Mouse (Mus musculus): ENCODE measurements around the gene Aifm1. TPM values are rescaled to one million over a fixed set of nuclear protein-coding genes. Genes with fewer than 3 reads are reported as not detected.

Gene Aifm1
- polyA plus RNA-seq, 1 experiment from 2014 or later: 98.6 TPM

GRCm38 (mm10) chrX:48518808-48519548 lies 5.6 kb upstream of the Aifm1 start, which contains the start of gene Rab33a:
Gene Rab33a, plus strand, starts transcription at chrX:48519285.
- DNase-seq (ENCODE audit: low spot score): peak; percentile 34

GRCm38 (mm10) chrX:48518211-48518807 lies 4.9 kb upstream of the Aifm1 start:
- peaks cover 6% of the 10 kb centered on the region; the same call in 1 of the 2 replicates for H3K27me3 ChIP-seq (replicated peaks; ENCODE audit: control insufficient read depth, insufficient read depth, low read length)
- no peaks in the 10 kb centered on the region for H3K36me3 ChIP-seq (ENCODE audit: control insufficient read depth, insufficient read depth, low read length)
- no peak overlapping the region for H3K9ac ChIP-seq (ENCODE audit: low read depth, low read length)
- H3K4me2 ChIP-seq: peak overlapping the region; percentile 79
- peak overlapping the region; percentile 50 for H3K4me3 ChIP-seq (ENCODE audit: low read depth, low read length)
- no peaks in the 10 kb centered on the region for H3K4me1 ChIP-seq (replicated peaks; ENCODE audit: control insufficient read depth, insufficient read depth, low read length)
- ATAC-seq (replicated peaks; ENCODE audit: low FRiP score) (peak; percentile 52), DNase-seq (ENCODE audit: low spot score) (no peak)
- no peak overlapping the region for H3K27ac ChIP-seq (ENCODE audit: low read depth, low read length)
- 28% methylated on average over 15 of the region's 15 CpGs for WGBS
- no peaks in the 10 kb centered on the region for H3K9me3 ChIP-seq (ENCODE audit: control insufficient read depth, low read length)

More at GRCm38 (mm10) chrX:48518808-48519548, 5.6 kb upstream of the Aifm1 start, which contains the start of gene Rab33a:
- peak; percentile 43; the same call in 1 of the 2 replicates for ATAC-seq (replicated peaks; ENCODE audit: low FRiP score)
- Histone ChIP-seq H3K9me3 (ENCODE audit: control insufficient read depth, low read length) (no peaks in the 10 kb centered on the region), H3K36me3 (ENCODE audit: control insufficient read depth, insufficient read depth, low read length) (no peaks in the 10 kb centered on the region), H3K4me1 (replicated peaks; ENCODE audit: control insufficient read depth, insufficient read depth, low read length) (no peaks in the 10 kb centered on the region), H3K4me3 (ENCODE audit: low read depth, low read length) (peak within 1 kb of the TSS; percentile 50), H3K27ac (ENCODE audit: low read depth, low read length) (no peak within 1 kb of the TSS), H3K4me2 (peak within 1 kb of the TSS; percentile 79), H3K9ac (ENCODE audit: low read depth, low read length) (peak within 1 kb of the TSS; percentile 37; the same call in 1 of the 2 replicates), H3K27me3 (replicated peaks; ENCODE audit: control insufficient read depth, insufficient read depth, low read length) (0 out of 2 replicates have a peak, but pooled peaks cover 3% of the 10 kb centered on the region)
- 27% methylated on average over 33 of the region's 33 CpGs for WGBS

GRCm38 (mm10) chrX:48513824-48514223 lies 461 bp upstream of the Aifm1 start:
- Histone ChIP-seq H3K9ac (ENCODE audit: low read depth, low read length) (peak overlapping the region; percentile 56; the same call in 1 of the 2 replicates), H3K27ac (ENCODE audit: low read depth, low read length) (0 out of 2 replicates have a peak overlapping the region, but pooled peaks have one; percentile 13), H3K27me3 (replicated peaks; ENCODE audit: control insufficient read depth, insufficient read depth, low read length) (peaks cover 2% of the 10 kb centered on the region; the same call in 1 of the 2 replicates), H3K4me1 (replicated peaks; ENCODE audit: control insufficient read depth, insufficient read depth, low read length) (no peaks in the 10 kb centered on the region), H3K4me2 (peak overlapping the region; percentile 59), H3K36me3 (ENCODE audit: control insufficient read depth, insufficient read depth, low read length) (no peaks in the 10 kb centered on the region), H3K4me3 (ENCODE audit: low read depth, low read length) (peak overlapping the region; percentile 61), H3K9me3 (ENCODE audit: control insufficient read depth, low read length) (no peaks in the 10 kb centered on the region)
- ATAC-seq (replicated peaks; ENCODE audit: low FRiP score): 0 out of 2 replicates have a peak, but pooled peaks have one; percentile 28
- 12% methylated on average over 13 of the region's 13 CpGs for WGBS
- no peak for DNase-seq (ENCODE audit: low spot score)

GRCm38 (mm10) chrX:48493763-48494162 lies 19.6 kb downstream of the Aifm1 start:
- Histone ChIP-seq H3K4me3 (ENCODE audit: low read depth, low read length) (no peak overlapping the region), H3K36me3 (ENCODE audit: control insufficient read depth, insufficient read depth, low read length) (no peaks in the 10 kb centered on the region; the same call in 1 of the 2 replicates), H3K9ac (ENCODE audit: low read depth, low read length) (no peak overlapping the region)

GRCm38 (mm10) chrX:48481687-48482086 lies 31.7 kb downstream of the Aifm1 start:
- Histone ChIP-seq H3K27me3 (replicated peaks; ENCODE audit: control insufficient read depth, insufficient read depth, low read length) (no peaks in the 10 kb centered on the region), H3K4me2 (no peak overlapping the region), H3K36me3 (ENCODE audit: control insufficient read depth, insufficient read depth, low read length) (peaks cover 3% of the 10 kb centered on the region; the same call in 1 of the 2 replicates), H3K9me3 (ENCODE audit: control insufficient read depth, low read length) (no peaks in the 10 kb centered on the region), H3K4me1 (replicated peaks; ENCODE audit: control insufficient read depth, insufficient read depth, low read length) (no peaks in the 10 kb centered on the region), H3K9ac (ENCODE audit: low read depth, low read length) (no peak overlapping the region), H3K27ac (ENCODE audit: low read depth, low read length) (no peak overlapping the region), H3K4me3 (ENCODE audit: low read depth, low read length) (no peak overlapping the region)
- WGBS: 86% methylated on average over 7 of the region's 7 CpGs
- DNase-seq (ENCODE audit: low spot score): no peak
- no peak for ATAC-seq (replicated peaks; ENCODE audit: low FRiP score)

More at GRCm38 (mm10) chrX:48493763-48494162, 19.6 kb downstream of the Aifm1 start:
- Histone ChIP-seq H3K9me3 (ENCODE audit: control insufficient read depth, low read length) (no peaks in the 10 kb centered on the region), H3K4me1 (replicated peaks; ENCODE audit: control insufficient read depth, insufficient read depth, low read length) (no peaks in the 10 kb centered on the region), H3K4me2 (no peak overlapping the region), H3K27ac (ENCODE audit: low read depth, low read length) (no peak overlapping the region), H3K27me3 (replicated peaks; ENCODE audit: control insufficient read depth, insufficient read depth, low read length) (no peaks in the 10 kb centered on the region)
- WGBS: 88% methylated on average over 8 of the region's 8 CpGs
- DNase-seq (ENCODE audit: low spot score) (no peak), ATAC-seq (replicated peaks; ENCODE audit: low FRiP score) (no peak)

GRCm38 (mm10) chrX:48481095-48481494 lies 32.3 kb downstream of the Aifm1 start:
- Histone ChIP-seq H3K9ac (ENCODE audit: low read depth, low read length) (no peak overlapping the region), H3K4me2 (no peak overlapping the region), H3K36me3 (ENCODE audit: control insufficient read depth, insufficient read depth, low read length) (peaks cover 3% of the 10 kb centered on the region; the same call in 1 of the 2 replicates), H3K27ac (ENCODE audit: low read depth, low read length) (no peak overlapping the region), H3K4me3 (ENCODE audit: low read depth, low read length) (no peak overlapping the region), H3K4me1 (replicated peaks; ENCODE audit: control insufficient read depth, insufficient read depth, low read length) (no peaks in the 10 kb centered on the region), H3K9me3 (ENCODE audit: control insufficient read depth, low read length) (no peaks in the 10 kb centered on the region), H3K27me3 (replicated peaks; ENCODE audit: control insufficient read depth, insufficient read depth, low read length) (no peaks in the 10 kb centered on the region)
- ATAC-seq (replicated peaks; ENCODE audit: low FRiP score) (no peak), DNase-seq (ENCODE audit: low spot score) (no peak)
- 85% methylated on average over 4 of the region's 4 CpGs for WGBS

GRCm38 (mm10) chrX:48467355-48467946 lies 45.9 kb downstream of the Aifm1 start:
- WGBS: 57% methylated on average over 3 of the region's 3 CpGs
- Histone ChIP-seq H3K9ac (ENCODE audit: low read depth, low read length) (no peak overlapping the region), H3K36me3 (ENCODE audit: control insufficient read depth, insufficient read depth, low read length) (no peaks in the 10 kb centered on the region), H3K4me1 (replicated peaks; ENCODE audit: control insufficient read depth, insufficient read depth, low read length) (no peaks in the 10 kb centered on the region), H3K27me3 (replicated peaks; ENCODE audit: control insufficient read depth, insufficient read depth, low read length) (no peaks in the 10 kb centered on the region), H3K4me2 (no peak overlapping the region), H3K9me3 (ENCODE audit: control insufficient read depth, low read length) (no peaks in the 10 kb centered on the region), H3K27ac (ENCODE audit: low read depth, low read length) (no peak overlapping the region), H3K4me3 (ENCODE audit: low read depth, low read length) (no peak overlapping the region)
- no peak for DNase-seq (ENCODE audit: low spot score)
- ATAC-seq (replicated peaks; ENCODE audit: low FRiP score): no peak

- H3K4me3 ChIP-seq (ENCODE audit: low read depth, low read length): no peak overlapping the region
- no peaks in the 10 kb centered on the region for H3K27me3 ChIP-seq (replicated peaks; ENCODE audit: control insufficient read depth, insufficient read depth, low read length)
- H3K27ac ChIP-seq (ENCODE audit: low read depth, low read length): no peak overlapping the region
- H3K36me3 ChIP-seq (ENCODE audit: control insufficient read depth, insufficient read depth, low read length): no peaks in the 10 kb centered on the region
- no peak overlapping the region for H3K4me2 ChIP-seq
- no peak for DNase-seq (ENCODE audit: low spot score)
- ATAC-seq (replicated peaks; ENCODE audit: low FRiP score): no peak
- H3K4me1 ChIP-seq (replicated peaks; ENCODE audit: control insufficient read depth, insufficient read depth, low read length): no peaks in the 10 kb centered on the region
- H3K9me3 ChIP-seq (ENCODE audit: control insufficient read depth, low read length): no peaks in the 10 kb centered on the region
- WGBS: 62% methylated on average over 2 of the region's 2 CpGs
- no peak overlapping the region for H3K9ac ChIP-seq (ENCODE audit: low read depth, low read length)
These were observed 47.2 kb downstream of the Aifm1 start for GRCm38 (mm10) chrX:48466174-48466573.

Measured in liver, embryonic 11.5 days (tissue).